Mouse (Mus musculus) liver, embryonic 16.5 days (tissue): ENCODE results near the gene Klk12. TPM values are rescaled to one million over a fixed set of nuclear protein-coding genes. Genes with fewer than 3 reads are reported as not detected.

Experiments used
- ATAC-seq: fragments of 200-750 bp; cut with Nextera tagmentation; 2 replicates; pipeline ENCODE4 v1.8.0; 2017; ENCODE audit warnings: low read depth, mild to moderate bottlenecking, moderate number of reproducible peaks, moderate library complexity
- H3K27ac ChIP-seq: fragments of 300-500 bp; sonication (generic); 2 replicates; pipeline ENCODE4 v1.5.1; 2014; ENCODE audit warnings: mild to moderate bottlenecking, low read length
- H3K27me3 ChIP-seq: fragments of 300-500 bp; sonication (generic); 2 replicates; pipeline ENCODE4 v1.6.1; 2014; ENCODE audit warnings: low read depth, low read length, mixed read lengths; ENCODE audit not compliant: control insufficient read depth, insufficient read depth
- H3K36me3 ChIP-seq: fragments of 300-500 bp; sonication (generic); 2 replicates; pipeline ENCODE4 v1.6.1; 2014; ENCODE audit warnings: mild to moderate bottlenecking; ENCODE audit not compliant: control insufficient read depth, insufficient read depth
- H3K4me1 ChIP-seq: fragments of 300-500 bp; sonication (generic); 2 replicates; pipeline ENCODE4 v1.6.1; 2014; ENCODE audit warnings: low read depth, low read length, mixed read lengths; ENCODE audit not compliant: control insufficient read depth
- H3K4me2 ChIP-seq: fragments of 300-500 bp; sonication (generic); 2 replicates; pipeline ENCODE4 v1.6.1; 2014; ENCODE audit warnings: low read depth, low read length, mixed read lengths
- H3K4me3 ChIP-seq: fragments of 300-500 bp; sonication (generic); 2 replicates; pipeline ENCODE4 v1.5.1; 2014; ENCODE audit warnings: low read depth, mild to moderate bottlenecking, low read length
- H3K9ac ChIP-seq: fragments of 300-500 bp; sonication (generic); 2 replicates; pipeline ENCODE4 v1.6.1; 2014; ENCODE audit warnings: low read depth, low read length
- H3K9me3 ChIP-seq: fragments of 300-500 bp; sonication (generic); replicated peaks from 2 replicates; pipeline ENCODE4 v1.6.1; 2016; ENCODE audit warnings: low read length; ENCODE audit not compliant: control insufficient read depth
- WGBS: fragments of 180-500 bp; shearing (Covaris S2); extraction: QIAGEN DNeasy Blood & Tissue Kit; methylation state at CpG from one replicate; pipeline ENCODE4 v1.1.7; 2014; ENCODE audit not compliant: insufficient replicate concordance; 5-methylcytosine and 5-hydroxymethylcytosine counted together
- polyA plus RNA-seq: library from polyadenylated mRNA; unstranded; fragments of >200 nt; fragmentation: Nextera tagmentation; extraction: Ambion mirVana; gene quantifications from 2 replicates; pipeline ENCODE4 v1.2.1, GENCODE M21; 2015

Gene Klk12
- polyA plus RNA-seq, 1 experiment from 2014 or later: not detected

- Histone ChIP-seq H3K9ac (no peak overlapping the region), H3K27me3 (no peaks in the 10 kb centered on the region), H3K9me3 (no peaks in the 10 kb centered on the region), H3K27ac (no peak overlapping the region), H3K4me3 (no peak overlapping the region), H3K4me2 (no peak overlapping the region), H3K36me3 (no peaks in the 10 kb centered on the region), H3K4me1 (no peaks in the 10 kb centered on the region)
- 67% methylated on average over 6 of the region's 6 CpGs for WGBS
- ATAC-seq: no peak
Measured at GRCm38 (mm10) chr7:43774802-43775201, 6.1 kb downstream of the Klk12 start.

- no peaks in the 10 kb centered on the region for H3K27me3 ChIP-seq
- H3K4me2 ChIP-seq: no peak overlapping the region
- ATAC-seq: no peak
- no peaks in the 10 kb centered on the region for H3K36me3 ChIP-seq
- H3K9ac ChIP-seq: no peak overlapping the region
- H3K4me3 ChIP-seq: no peak overlapping the region
- no peaks in the 10 kb centered on the region for H3K4me1 ChIP-seq
- no peak overlapping the region for H3K27ac ChIP-seq
- H3K9me3 ChIP-seq: no peaks in the 10 kb centered on the region
- WGBS: 48% methylated on average over 7 of the region's 7 CpGs
Measured at GRCm38 (mm10) chr7:43775311-43776057, 6.8 kb downstream of the Klk12 start.

GRCm38 (mm10) chr7:43776506-43776905 is 7.8 kb downstream of the Klk12 start:
- H3K9ac ChIP-seq: no peak overlapping the region
- 60% methylated on average over 5 of the region's 5 CpGs for WGBS

GRCm38 (mm10) chr7:43777423-43777822 is 8.7 kb downstream of the Klk12 start:
- Histone ChIP-seq H3K4me1 (no peaks in the 10 kb centered on the region), H3K27ac (no peak overlapping the region), H3K9me3 (no peaks in the 10 kb centered on the region), H3K4me3 (no peak overlapping the region), H3K36me3 (no peaks in the 10 kb centered on the region), H3K9ac (no peak overlapping the region), H3K27me3 (no peaks in the 10 kb centered on the region), H3K4me2 (no peak overlapping the region)
- ATAC-seq: no peak
- 63% methylated on average over 12 of the region's 12 CpGs for WGBS

More at GRCm38 (mm10) chr7:43776506-43776905, 7.8 kb downstream of the Klk12 start:
- H3K4me3 ChIP-seq: no peak overlapping the region
- no peak overlapping the region for H3K4me2 ChIP-seq
- no peaks in the 10 kb centered on the region for H3K4me1 ChIP-seq
- no peak for ATAC-seq
- H3K9me3 ChIP-seq: no peaks in the 10 kb centered on the region
- no peaks in the 10 kb centered on the region for H3K27me3 ChIP-seq
- no peaks in the 10 kb centered on the region for H3K36me3 ChIP-seq
- no peak overlapping the region for H3K27ac ChIP-seq

GRCm38 (mm10) chr7:43778176-43778970 is 9.7 kb downstream of the Klk12 start:
- ATAC-seq: no peak
- Histone ChIP-seq H3K4me3 (no peak overlapping the region), H3K36me3 (no peaks in the 10 kb centered on the region), H3K27me3 (peaks cover 5% of the 10 kb centered on the region), H3K9me3 (no peaks in the 10 kb centered on the region), H3K4me1 (no peaks in the 10 kb centered on the region; the same call in 1 of the 2 replicates), H3K4me2 (no peak overlapping the region), H3K9ac (no peak overlapping the region), H3K27ac (no peak overlapping the region)
- WGBS: 73% methylated on average over 10 of the region's 10 CpGs

GRCm38 (mm10) chr7:43780241-43780640 is 11.5 kb downstream of the Klk12 start:
- Histone ChIP-seq H3K36me3 (no peaks in the 10 kb centered on the region), H3K27me3 (peaks cover 9% of the 10 kb centered on the region), H3K9ac (no peak overlapping the region), H3K27ac (no peak overlapping the region), H3K4me3 (no peak overlapping the region), H3K4me2 (no peak overlapping the region), H3K4me1 (no peaks in the 10 kb centered on the region; the same call in 1 of the 2 replicates), H3K9me3 (no peaks in the 10 kb centered on the region)
- WGBS: 44% methylated on average over 6 of the region's 6 CpGs
- ATAC-seq: no peak

- H3K27me3 ChIP-seq: peaks cover 9% of the 10 kb centered on the region
- H3K4me1 ChIP-seq: no peaks in the 10 kb centered on the region; the same call in 1 of the 2 replicates
- no peak within 1 kb of the TSS for H3K27ac ChIP-seq
- no peak for ATAC-seq
- no peak within 1 kb of the TSS for H3K4me3 ChIP-seq
- H3K4me2 ChIP-seq: no peak within 1 kb of the TSS
- WGBS: 21% methylated on average over 5 of the region's 5 CpGs
- H3K36me3 ChIP-seq: no peaks in the 10 kb centered on the region
- H3K9me3 ChIP-seq: no peaks in the 10 kb centered on the region
- H3K9ac ChIP-seq: no peak within 1 kb of the TSS
Measured at GRCm38 (mm10) chr7:43780746-43781145, 12.0 kb downstream of the Klk12 start, which contains the start of gene Klk10. Gene Klk10 (plus strand): TSS chr7:43781035.

- Histone ChIP-seq H3K27ac (no peak overlapping the region), H3K4me1 (no peaks in the 10 kb centered on the region; the same call in 1 of the 2 replicates), H3K36me3 (no peaks in the 10 kb centered on the region), H3K9ac (no peak overlapping the region), H3K4me2 (no peak overlapping the region), H3K4me3 (no peak overlapping the region), H3K27me3 (peaks cover 9% of the 10 kb centered on the region), H3K9me3 (no peaks in the 10 kb centered on the region)
- ATAC-seq: no peak
- WGBS: 69% methylated on average over 11 of the region's 11 CpGs
Measured at GRCm38 (mm10) chr7:43781541-43781940, 12.8 kb downstream of the Klk12 start.
